Mouse (Mus musculus) MEL (cell line): ENCODE data around the gene Kcnk1. TPM values are rescaled to one million over a fixed set of nuclear protein-coding genes. Genes with fewer than 3 reads are reported as not detected.

Experiments
- DNase-seq: peaks from one replicate; pipeline ENCODE4 v3.0.0; 2011; ENCODE audit warnings: low read depth, low spot score
- H3K27ac ChIP-seq: 2 replicates; pipeline ENCODE4 v1.5.1; 2012; ENCODE audit warnings: low read depth, mild to moderate bottlenecking, control low read depth, low read length, moderate library complexity; ENCODE audit not compliant: control insufficient read depth
- H3K27me3 ChIP-seq, 2 experiments: fragments of 150-350 bp in 1 of 2; sonication (generic) in 1 of 2; 2 replicates each; pipeline ENCODE4 v1.6.1; 2012; ENCODE audit warnings: low read length in 2 of 2, mild to moderate bottlenecking in 2 of 2, improper control_type of control experiment in 1 of 2, moderate library complexity in 1 of 2; ENCODE audit not compliant: insufficient read depth in 2 of 2, control insufficient read depth in 1 of 2
- H3K36me3 ChIP-seq, 2 experiments: 2 replicates each; pipeline ENCODE4 v1.6.1; 2012 to 2014; ENCODE audit warnings: low read length in 2 of 2, improper control_type of control experiment in 1 of 2, inconsistent platforms in 1 of 2, mild to moderate bottlenecking in 1 of 2; ENCODE audit not compliant: insufficient read depth in 2 of 2, control insufficient read depth in 1 of 2
- H3K4me1 ChIP-seq, 2 experiments: fragments of 150-350 bp in 1 of 2; sonication (generic) in 1 of 2; 2 replicates each; pipeline ENCODE4 v1.6.1; 2012; ENCODE audit warnings: low read length in 2 of 2, improper control_type of control experiment in 1 of 2, mild to moderate bottlenecking in 1 of 2; ENCODE audit not compliant: insufficient read depth in 2 of 2, control insufficient read depth in 1 of 2
- H3K4me3 ChIP-seq, 2 experiments: fragments of 150-350 bp in 1 of 2; sonication (generic) in 1 of 2; 2 replicates each; pipeline ENCODE4 v1.5.1; 2012; ENCODE audit warnings: low read depth in 2 of 2, low read length in 2 of 2, mild to moderate bottlenecking in 2 of 2, moderate library complexity in 2 of 2, control low read depth in 1 of 2, improper control_type of control experiment in 1 of 2; ENCODE audit not compliant: control insufficient read depth in 1 of 2, insufficient read depth in 1 of 2
- H3K79me2 ChIP-seq: 2 replicates; pipeline ENCODE4 v1.6.1; 2012; ENCODE audit warnings: mild to moderate bottlenecking, low read length, moderate library complexity; ENCODE audit not compliant: control insufficient read depth, poor library complexity, insufficient read depth
- H3K9ac ChIP-seq: 2 replicates; pipeline ENCODE4 v1.6.1; 2012; ENCODE audit warnings: low read depth, mild to moderate bottlenecking, control low read depth, low read length, moderate library complexity; ENCODE audit not compliant: control insufficient read depth, poor library complexity, severe bottlenecking
- H3K9me3 ChIP-seq: fragments of 150-350 bp; sonication (generic); replicated peaks from 2 replicates; pipeline ENCODE4 v1.6.1; 2012; ENCODE audit warnings: mild to moderate bottlenecking, low read length, improper control_type of control experiment, moderate library complexity; ENCODE audit not compliant: insufficient read depth
- CTCF ChIP-seq, 3 experiments: IDR thresholded peaks in 2 of 3; conservative IDR thresholded peaks in 1 of 3; 2 replicates each; pipeline ENCODE4 v1.5.1; 2011 to 2012; ENCODE audit warnings: low read length in 3 of 3, low read depth in 2 of 3, mild to moderate bottlenecking in 2 of 3, improper control_type of control experiment in 1 of 3, inconsistent platforms in 1 of 3, mixed read lengths in 1 of 3, moderate library complexity in 1 of 3; ENCODE audit not compliant: control insufficient read depth in 1 of 3, insufficient read depth in 1 of 3, poor library complexity in 1 of 3, severe bottlenecking in 1 of 3
- E2F4 ChIP-seq: IDR thresholded peaks from 2 replicates; pipeline ENCODE4 v1.6.1; 2011; ENCODE audit warnings: low read depth, low read length, improper control_type of control experiment, borderline replicate concordance
- EP300 ChIP-seq, 2 experiments: IDR thresholded peaks; 2 replicates each; pipeline ENCODE4 v1.6.1; 2011; ENCODE audit warnings: improper control_type of control experiment in 2 of 2, low read length in 2 of 2, low read depth in 1 of 2, mild to moderate bottlenecking in 1 of 2
- HCFC1 ChIP-seq: IDR thresholded peaks from 2 replicates; pipeline ENCODE4 v1.6.1; 2012; ENCODE audit warnings: low read depth, mild to moderate bottlenecking, inconsistent platforms, low read length, improper control_type of control experiment, moderate library complexity
- JUND ChIP-seq: IDR thresholded peaks from 2 replicates; pipeline ENCODE4 v1.6.1; 2011; ENCODE audit warnings: low read depth, mild to moderate bottlenecking, improper control_type of control experiment, low read length
- MAFK ChIP-seq: IDR thresholded peaks from 2 replicates; pipeline ENCODE4 v1.6.1; 2011; ENCODE audit warnings: low read depth, mild to moderate bottlenecking, low read length, improper control_type of control experiment, borderline replicate concordance
- MAZ ChIP-seq: IDR thresholded peaks from 2 replicates; pipeline ENCODE4 v1.6.1; 2012; ENCODE audit warnings: low read depth, mild to moderate bottlenecking, inconsistent platforms, low read length, improper control_type of control experiment
- MYB ChIP-seq: IDR thresholded peaks from 2 replicates; pipeline ENCODE4 v1.6.1; 2011; ENCODE audit warnings: mild to moderate bottlenecking, low read depth, low read length, improper control_type of control experiment
- MYC ChIP-seq: IDR thresholded peaks from 2 replicates; pipeline ENCODE4 v1.6.1; 2011; ENCODE audit warnings: low read depth, mild to moderate bottlenecking, low read length, improper control_type of control experiment, moderate library complexity
- NELFE ChIP-seq: IDR thresholded peaks from 2 replicates; pipeline ENCODE4 v1.6.1; 2011; ENCODE audit warnings: low read depth, low read length, improper control_type of control experiment
- NRF1 ChIP-seq: IDR thresholded peaks from 2 replicates; pipeline ENCODE4 v1.6.1; 2014; ENCODE audit warnings: low read depth, mild to moderate bottlenecking, inconsistent platforms, low read length, improper control_type of control experiment, moderate library complexity; ENCODE audit not compliant: poor library complexity, insufficient read depth, severe bottlenecking
- TAL1 ChIP-seq: IDR thresholded peaks from 2 replicates; pipeline ENCODE4 v1.6.1; 2012; ENCODE audit warnings: mild to moderate bottlenecking, inconsistent platforms, low read length, moderate library complexity, mixed read lengths
- USF2 ChIP-seq, 2 experiments: IDR thresholded peaks; 2 replicates each; pipeline ENCODE4 v1.6.1; 2011 to 2012; ENCODE audit warnings: improper control_type of control experiment in 2 of 2, low read length in 2 of 2, borderline replicate concordance in 1 of 2, inconsistent platforms in 1 of 2, low read depth in 1 of 2, mild to moderate bottlenecking in 1 of 2; ENCODE audit not compliant: insufficient read depth in 1 of 2
- ZC3H11A ChIP-seq: IDR thresholded peaks from 2 replicates; pipeline ENCODE4 v1.6.1; 2012; ENCODE audit warnings: low read depth, mild to moderate bottlenecking, inconsistent platforms, low read length, improper control_type of control experiment
- ZKSCAN1 ChIP-seq: IDR thresholded peaks from 2 replicates; pipeline ENCODE4 v1.6.1; 2012; ENCODE audit warnings: low read depth, mild to moderate bottlenecking, inconsistent platforms, low read length, improper control_type of control experiment, moderate library complexity
- ZMIZ1 ChIP-seq: IDR thresholded peaks from 2 replicates; pipeline ENCODE4 v1.6.1; 2012; ENCODE audit warnings: low read depth, mild to moderate bottlenecking, inconsistent platforms, low read length, improper control_type of control experiment, moderate library complexity
- ZNF384 ChIP-seq: IDR thresholded peaks from 2 replicates; pipeline ENCODE4 v1.6.1; 2012; ENCODE audit warnings: low read depth, mild to moderate bottlenecking, inconsistent platforms, low read length, improper control_type of control experiment
- polyA plus RNA-seq, 2 experiments: library from polyadenylated mRNA; stranded (reverse) in 1 of 2; unstranded in 1 of 2; fragments of >175 nt in 1 of 2; fragments of >200 nt in 1 of 2; gene quantifications; 2 replicates each; pipeline versions ENCODE4 v1.2.1 to v1.2.4; 2012; ENCODE audit warnings: low replicate concordance in 2 of 2, low read depth in 1 of 2; ENCODE audit not compliant: insufficient read length in 2 of 2, insufficient read depth in 1 of 2, missing spikeins in 1 of 2
- total RNA-seq: library from RNA; depleted of rRNA; stranded (reverse); fragments of 300-350 nt; gene quantifications from 2 replicates; pipeline ENCODE4 v1.2.3, GENCODE M21; 2012

Kcnk1 gene
- total and polyA plus RNA-seq, 3 experiments: not detected

DNA sequence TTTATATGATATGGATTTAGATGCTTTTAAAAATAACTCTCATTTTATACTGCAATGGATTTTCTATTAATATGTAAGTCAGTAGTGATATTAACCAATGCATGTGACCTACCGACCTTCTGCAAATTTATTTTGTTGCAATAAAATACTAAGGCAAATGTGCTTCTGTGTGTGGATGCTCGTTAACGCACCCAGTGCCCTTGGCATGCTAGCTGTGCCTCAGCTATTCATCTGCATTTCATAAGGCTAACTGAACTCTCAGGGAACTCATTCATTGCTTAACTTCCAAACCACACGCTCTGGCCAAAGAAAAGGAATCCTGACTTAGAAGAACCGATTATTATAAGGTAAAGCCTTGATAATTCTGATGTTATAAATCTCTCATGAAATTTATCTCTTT is 77.7 kb downstream of the Kcnk1 start:
- Histone ChIP-seq H3K4me3 (no peak overlapping the region), H3K9ac (no peak overlapping the region), H3K79me2 (no peaks in the 10 kb centered on the region), H3K27ac (no peak overlapping the region), H3K4me1 (no peaks in the 10 kb centered on the region), H3K36me3 (no peaks in the 10 kb centered on the region), H3K27me3 (no peaks in the 10 kb centered on the region), H3K9me3 (no peaks in the 10 kb centered on the region)
- no peak for TF ChIP-seq MYC
- TF ChIP-seq ZKSCAN1: no peak
- no peak for TF ChIP-seq MAZ
- TF ChIP-seq USF2 (IDR thresholded peaks at IDR 0.05; ENCODE audit: borderline replicate concordance in 1 of 2, insufficient read depth in 1 of 2, low read depth in 1 of 2, low read length in 2 of 2): no peak
- no peak for TF ChIP-seq NRF1
- TF ChIP-seq MYB: no peak
- no peak for TF ChIP-seq MAFK
- TF ChIP-seq CTCF (IDR thresholded peaks at IDR 0.05 in 2 of 3, conservative IDR thresholded peaks at IDR 0.05 in 1 of 3; ENCODE audit: control insufficient read depth in 1 of 3, insufficient read depth in 1 of 3, low read depth in 2 of 3, low read length in 3 of 3, poor library complexity in 1 of 3, severe bottlenecking in 1 of 3): no peak
- TF ChIP-seq JUND: no peak
- TF ChIP-seq HCFC1: no peak
- no peak for TF ChIP-seq ZNF384
- no peak for DNase-seq

DNA sequence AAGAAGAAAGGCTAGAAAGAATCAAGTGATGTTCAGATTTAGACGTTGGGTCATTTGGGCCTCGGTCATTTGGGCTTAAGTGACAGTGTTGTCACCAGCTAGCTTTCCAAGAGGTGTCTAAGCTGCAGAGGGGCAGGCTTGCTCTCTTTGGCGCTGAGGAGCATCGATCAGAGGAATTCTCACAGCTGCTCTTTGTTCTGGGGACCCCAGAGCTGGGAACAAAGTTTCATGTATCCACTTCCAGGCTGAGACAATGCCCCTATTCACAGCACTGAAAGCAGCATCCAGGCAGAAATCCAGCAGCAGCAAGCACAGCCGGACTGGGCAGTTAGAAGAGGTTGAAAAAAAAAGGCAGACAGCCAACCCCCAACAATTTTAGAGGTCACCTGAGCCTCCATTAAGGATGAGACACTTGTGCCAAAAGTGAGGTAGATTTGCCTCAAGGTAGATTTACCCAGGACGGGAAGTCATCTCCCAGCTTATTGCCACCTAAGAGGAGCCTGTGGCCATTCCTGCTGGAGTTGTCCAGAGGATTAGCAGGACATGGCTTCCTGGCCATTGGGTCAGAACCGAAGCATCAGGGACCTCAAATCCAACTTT is 78.3 kb downstream of the Kcnk1 start:
- TF ChIP-seq NELFE (no peak), E2F4 (no peak), ZC3H11A (no peak), ZMIZ1 (no peak), TAL1 (no peak), EP300 (IDR thresholded peaks at IDR 0.05; ENCODE audit: low read depth in 1 of 2, low read length in 2 of 2) (no peak)

More for the DNA sequence above, 78.3 kb downstream of the Kcnk1 start:
- no peaks in the 10 kb centered on the region for H3K4me1 ChIP-seq
- no peaks in the 10 kb centered on the region for H3K9me3 ChIP-seq
- no peaks in the 10 kb centered on the region for H3K27me3 ChIP-seq
- DNase-seq: no peak
- no peaks in the 10 kb centered on the region for H3K36me3 ChIP-seq
- no peak overlapping the region for H3K9ac ChIP-seq
- no peak overlapping the region for H3K4me3 ChIP-seq
- no peak overlapping the region for H3K27ac ChIP-seq
- H3K79me2 ChIP-seq: no peaks in the 10 kb centered on the region
